Mouse (Mus musculus): Measurements from ENCODE around the gene Olfr1497. TPM values are rescaled to one million over a fixed set of nuclear protein-coding genes. Genes with fewer than 3 reads are reported as not detected.
"Not testable (repeated sequence)": the region's sequence is repeated elsewhere in the genome, so short reads cannot be mapped to it uniquely, and the experiment has no call there.

Gene Olfr1497
- not detected in 2 replicates for polyA plus RNA-seq (2015; fragmentation: Nextera tagmentation; extraction: Ambion mirVana)

DNA sequence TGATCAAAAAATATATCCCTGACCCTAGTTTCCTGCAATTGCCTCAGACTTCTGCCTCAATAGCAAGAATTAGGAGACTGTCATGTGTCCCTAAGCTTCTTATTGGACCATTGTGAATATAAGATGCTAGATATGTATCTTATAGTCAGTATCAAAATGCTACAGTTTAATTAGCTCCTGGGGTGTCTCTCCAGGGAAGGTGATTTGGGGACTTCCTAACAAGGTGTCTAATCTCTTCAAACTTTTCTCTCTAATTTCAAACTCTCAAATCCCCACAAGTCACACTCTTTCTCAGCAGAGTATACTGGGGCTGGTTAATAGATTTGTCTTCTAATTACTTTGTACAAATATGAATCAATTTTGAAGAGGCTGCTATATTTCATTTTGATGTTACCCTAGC, at the start of gene Olfr1497:
TSS of gene Olfr1497 (minus strand) at position 101 of the 400 bp plus-strand sequence.
- Histone ChIP-seq H3K9ac (no peak within 1 kb of the TSS), H3K27me3 (replicated peaks) (no peaks in the 10 kb centered on the region), H3K36me3 (no peaks in the 10 kb centered on the region), H3K4me3 (replicated peaks) (no peak within 1 kb of the TSS), H3K27ac (no peak within 1 kb of the TSS), H3K4me2 (replicated peaks) (no peak within 1 kb of the TSS), H3K4me1 (replicated peaks) (no peaks in the 10 kb centered on the region), H3K9me3 (no peaks in the 10 kb centered on the region)
- ATAC-seq = no peak

DNA sequence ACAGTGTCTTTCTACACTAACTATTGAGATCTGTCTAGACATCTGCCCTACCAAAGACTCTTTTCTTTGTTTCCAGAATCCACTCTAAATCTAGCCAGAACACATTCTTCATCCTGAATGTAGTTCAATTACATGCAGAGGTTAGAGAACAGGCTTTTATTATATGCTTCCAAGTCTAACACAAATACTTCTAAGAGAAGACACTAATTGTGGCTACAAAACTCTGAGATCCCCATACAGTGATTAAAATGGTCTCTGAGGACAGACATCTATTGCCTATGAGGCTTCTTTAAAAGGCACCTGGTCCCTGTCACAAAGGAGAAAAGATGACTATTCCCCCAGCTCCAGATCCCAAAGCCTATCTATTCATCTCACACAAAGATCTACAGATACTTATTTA, 32.4 kb upstream of the Olfr1497 start, which contains the start of gene Olfr1500:
TSS of gene Olfr1500 (minus strand) at position 101 of the 400 bp plus-strand sequence.
- no peaks in the 10 kb centered on the region for H3K36me3 ChIP-seq

DNA sequence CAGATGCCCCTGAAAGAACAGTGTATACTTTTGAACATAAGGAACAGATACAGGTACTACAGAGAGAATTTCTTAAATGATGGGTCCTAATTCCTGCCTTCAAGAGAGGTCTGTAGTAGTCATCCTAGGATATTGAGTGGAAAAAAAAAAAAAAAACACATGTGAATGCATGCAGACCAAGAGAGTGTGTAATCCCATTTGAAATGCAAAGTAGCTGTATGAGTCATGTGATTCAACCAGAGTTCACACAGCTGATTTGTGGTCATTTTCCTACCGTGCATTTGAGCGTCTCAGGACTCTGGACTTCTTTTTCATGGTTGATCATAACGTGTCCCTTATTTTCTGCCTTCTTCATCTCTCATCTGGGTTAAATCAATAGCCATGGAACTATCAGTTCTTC, 30.4 kb upstream of the Olfr1497 start:
- Histone ChIP-seq H3K4me2 (replicated peaks) (no peak overlapping the region), H3K4me3 (replicated peaks) (no peak overlapping the region), H3K9me3 (no peaks in the 10 kb centered on the region), H3K36me3 (no peaks in the 10 kb centered on the region), H3K27ac (no peak overlapping the region), H3K9ac (no peak overlapping the region), H3K4me1 (replicated peaks) (no peaks in the 10 kb centered on the region), H3K27me3 (replicated peaks) (no peaks in the 10 kb centered on the region)
- ATAC-seq = no peak
- WGBS = 77% methylated on average over 3 of the region's 3 CpGs

More for the DNA sequence above, 32.4 kb upstream of the Olfr1497 start, which contains the start of gene Olfr1500:
- H3K27ac ChIP-seq = no peak within 1 kb of the TSS
- H3K27me3 ChIP-seq (replicated peaks) = no peaks in the 10 kb centered on the region
- H3K4me3 ChIP-seq (replicated peaks) = no peak within 1 kb of the TSS
- no peak within 1 kb of the TSS for H3K4me2 ChIP-seq (replicated peaks)
- no peak for ATAC-seq
- H3K9me3 ChIP-seq = no peaks in the 10 kb centered on the region
- H3K4me1 ChIP-seq (replicated peaks) = no peaks in the 10 kb centered on the region
- no peak within 1 kb of the TSS for H3K9ac ChIP-seq

DNA sequence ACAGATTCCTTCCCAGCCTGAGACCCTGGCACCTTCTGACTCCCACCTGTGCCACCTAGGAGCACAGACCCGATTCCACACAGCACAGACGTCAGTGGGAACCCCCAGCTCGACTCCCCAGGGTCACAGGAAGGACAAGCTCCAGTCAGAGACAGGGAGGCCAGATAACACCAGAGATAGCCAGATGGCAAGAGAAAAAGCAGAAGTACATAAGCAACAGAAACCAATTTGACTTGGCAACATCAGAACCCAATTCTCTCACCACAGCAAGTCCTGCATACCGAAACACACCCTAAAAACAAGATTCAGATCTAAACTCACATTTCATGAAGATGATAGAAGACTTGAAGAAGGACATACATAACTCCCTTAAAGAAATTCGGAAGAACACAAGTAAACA, 22.8 kb upstream of the Olfr1497 start:
- H3K4me3 ChIP-seq (replicated peaks) = no peak overlapping the region
- ATAC-seq = no peak
- H3K27ac ChIP-seq = no peak overlapping the region
- H3K9me3 ChIP-seq = no peaks in the 10 kb centered on the region
- H3K4me2 ChIP-seq (replicated peaks) = no peak overlapping the region
- no peaks in the 10 kb centered on the region for H3K4me1 ChIP-seq (replicated peaks)
- no peaks in the 10 kb centered on the region for H3K36me3 ChIP-seq
- H3K27me3 ChIP-seq (replicated peaks) = no peaks in the 10 kb centered on the region
- H3K9ac ChIP-seq = no peak overlapping the region
- WGBS = 61% methylated on average over 5 of the region's 5 CpGs

DNA sequence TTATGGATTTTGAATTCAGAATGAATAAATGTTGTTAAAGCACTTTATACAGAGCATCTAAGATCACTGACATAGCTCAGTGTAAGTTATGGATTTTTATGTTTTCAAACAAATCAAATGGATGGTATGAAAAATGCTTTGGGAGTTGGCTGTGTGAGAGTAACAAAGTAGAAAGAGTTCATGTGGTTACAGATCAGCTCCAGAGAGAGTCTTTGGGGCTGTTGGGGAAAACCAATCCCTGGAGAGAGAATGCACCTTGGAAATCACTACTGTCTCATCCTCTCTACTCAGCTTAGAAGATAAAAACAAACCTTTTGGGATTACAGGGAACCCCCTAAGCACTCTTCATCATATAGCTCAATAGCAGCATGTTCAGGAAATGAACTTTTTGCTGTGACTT, 21.3 kb upstream of the Olfr1497 start, which contains the start of gene Olfr1499:
TSS of gene Olfr1499 (minus strand) at position 101 of the 400 bp plus-strand sequence.
- no peak for ATAC-seq
- no peaks in the 10 kb centered on the region for H3K4me1 ChIP-seq (replicated peaks)
- H3K9me3 ChIP-seq = no peaks in the 10 kb centered on the region

DNA sequence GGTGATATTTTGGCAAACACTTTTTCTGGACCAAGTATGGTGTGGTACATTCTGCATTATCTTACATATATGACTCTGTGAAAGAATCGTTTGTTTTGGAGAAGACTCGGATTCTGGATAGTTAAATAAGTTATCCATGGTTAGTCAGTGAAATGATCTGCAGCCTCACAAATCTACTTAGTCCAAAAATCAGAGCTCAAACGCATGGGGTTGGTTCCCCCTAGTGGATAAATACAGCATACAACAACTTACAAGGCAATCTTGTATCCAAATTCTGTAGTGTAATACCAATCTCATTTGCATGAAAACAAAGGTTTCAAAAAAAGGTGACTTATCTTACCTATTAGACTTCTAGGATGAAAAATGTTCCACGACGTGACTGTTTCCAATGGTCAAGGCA, 20.8 kb upstream of the Olfr1497 start:
- ATAC-seq = no peak
- Histone ChIP-seq H3K36me3 (no peaks in the 10 kb centered on the region), H3K27ac (no peak overlapping the region)

More for the DNA sequence above, 21.3 kb upstream of the Olfr1497 start, which contains the start of gene Olfr1499:
- no peak within 1 kb of the TSS for H3K4me2 ChIP-seq (replicated peaks)
- H3K9ac ChIP-seq = no peak within 1 kb of the TSS
- no peaks in the 10 kb centered on the region for H3K36me3 ChIP-seq
- H3K27ac ChIP-seq = no peak within 1 kb of the TSS
- no peaks in the 10 kb centered on the region for H3K27me3 ChIP-seq (replicated peaks)
- H3K4me3 ChIP-seq (replicated peaks) = no peak within 1 kb of the TSS

DNA sequence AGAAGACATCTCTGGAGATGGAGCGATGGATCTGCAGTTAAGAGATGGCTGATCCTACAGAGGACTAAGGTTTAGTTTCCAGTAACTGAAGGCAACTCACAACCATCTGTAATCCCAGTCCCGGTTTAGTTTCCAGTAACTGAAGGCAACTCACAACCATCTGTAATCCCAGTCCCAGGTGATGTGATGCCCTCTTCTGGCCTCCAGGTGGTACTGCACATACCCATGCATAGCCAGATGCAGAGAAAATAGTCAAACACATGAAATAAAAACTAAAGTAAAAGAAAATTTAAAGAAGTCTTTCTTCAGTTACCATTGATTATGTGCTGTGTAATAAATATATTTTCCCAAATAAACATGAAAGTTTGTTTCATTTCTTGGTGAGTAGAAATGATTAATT, 14.8 kb upstream of the Olfr1497 start:
- Histone ChIP-seq H3K27ac (no peak overlapping the region), H3K27me3 (replicated peaks) (no peaks in the 10 kb centered on the region), H3K4me2 (replicated peaks) (no peak overlapping the region), H3K9me3 (no peaks in the 10 kb centered on the region), H3K9ac (no peak overlapping the region), H3K4me1 (replicated peaks) (no peaks in the 10 kb centered on the region), H3K4me3 (replicated peaks) (no peak overlapping the region), H3K36me3 (no peaks in the 10 kb centered on the region)
- no peak for ATAC-seq
- whole genome bisulfite sequencing = 65% methylated on average over 2 of the region's 2 CpGs

More for the DNA sequence above, 20.8 kb upstream of the Olfr1497 start:
- no peaks in the 10 kb centered on the region for H3K9me3 ChIP-seq
- H3K4me1 ChIP-seq (replicated peaks) = no peaks in the 10 kb centered on the region
- 25% methylated on average over 5 of the region's 5 CpGs for WGBS
- H3K4me3 ChIP-seq (replicated peaks) = no peak overlapping the region
- no peak overlapping the region for H3K4me2 ChIP-seq (replicated peaks)
- no peak overlapping the region for H3K9ac ChIP-seq
- H3K27me3 ChIP-seq (replicated peaks) = no peaks in the 10 kb centered on the region

DNA sequence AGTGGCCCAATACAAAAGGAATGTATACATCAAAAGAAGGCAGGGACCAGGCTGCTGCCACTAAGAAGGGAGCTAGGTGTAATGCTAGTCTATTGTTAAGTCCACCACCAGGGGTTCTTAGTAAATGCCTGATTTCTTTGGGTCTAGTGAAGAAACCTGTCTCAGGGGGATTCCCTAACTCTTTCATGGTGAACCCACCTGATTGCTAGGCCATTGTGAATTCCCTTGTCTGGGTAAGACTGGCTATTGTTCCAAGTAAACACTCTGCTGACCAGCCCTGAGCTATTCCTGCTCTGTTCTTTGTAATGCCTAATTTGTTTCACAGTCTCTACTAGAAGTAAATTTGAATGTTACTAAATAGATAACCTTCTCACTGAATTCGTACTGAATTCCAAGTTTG, 7.5 kb upstream of the Olfr1497 start:
- H3K27ac ChIP-seq; H3K4me1 ChIP-seq (replicated peaks); H3K9me3 ChIP-seq; H3K9ac ChIP-seq; H3K4me2 ChIP-seq (replicated peaks); ATAC-seq; H3K36me3 ChIP-seq; H3K4me3 ChIP-seq (replicated peaks); H3K27me3 ChIP-seq (replicated peaks): not testable (repeated sequence)
- 63% methylated on average over 1 of the region's 1 CpGs for WGBS

DNA sequence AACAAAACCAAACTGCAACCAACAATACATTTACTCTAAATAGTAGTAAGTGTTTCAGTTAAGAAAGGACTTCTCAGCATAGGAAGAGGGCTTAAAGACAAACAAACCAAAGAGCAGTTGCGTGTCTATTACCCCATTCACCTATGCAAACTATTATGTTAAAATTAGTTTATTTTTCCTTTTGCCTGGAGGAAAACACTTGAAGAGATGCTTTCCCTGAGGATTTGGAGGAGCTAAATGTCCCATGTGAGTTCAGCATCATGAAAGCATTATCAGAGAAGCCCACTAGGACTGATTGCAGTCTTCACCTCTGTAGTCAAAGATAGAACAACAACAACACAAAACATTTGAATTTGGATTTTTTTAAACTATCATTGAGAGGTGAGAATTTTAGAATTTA, 20.4 kb downstream of the Olfr1497 start, which contains the start of gene Olfr1496:
TSS of gene Olfr1496 (plus strand) at position 301 of the 400 bp plus-strand sequence.
- Histone ChIP-seq H3K4me1 (replicated peaks) (no peaks in the 10 kb centered on the region), H3K9ac (no peak within 1 kb of the TSS), H3K36me3 (no peaks in the 10 kb centered on the region), H3K4me3 (replicated peaks) (no peak within 1 kb of the TSS), H3K27me3 (replicated peaks) (no peaks in the 10 kb centered on the region), H3K27ac (no peak within 1 kb of the TSS), H3K4me2 (replicated peaks) (no peak within 1 kb of the TSS), H3K9me3 (no peaks in the 10 kb centered on the region)
- WGBS = 81% methylated on average over 1 of the region's 1 CpGs
- ATAC-seq = no peak

DNA sequence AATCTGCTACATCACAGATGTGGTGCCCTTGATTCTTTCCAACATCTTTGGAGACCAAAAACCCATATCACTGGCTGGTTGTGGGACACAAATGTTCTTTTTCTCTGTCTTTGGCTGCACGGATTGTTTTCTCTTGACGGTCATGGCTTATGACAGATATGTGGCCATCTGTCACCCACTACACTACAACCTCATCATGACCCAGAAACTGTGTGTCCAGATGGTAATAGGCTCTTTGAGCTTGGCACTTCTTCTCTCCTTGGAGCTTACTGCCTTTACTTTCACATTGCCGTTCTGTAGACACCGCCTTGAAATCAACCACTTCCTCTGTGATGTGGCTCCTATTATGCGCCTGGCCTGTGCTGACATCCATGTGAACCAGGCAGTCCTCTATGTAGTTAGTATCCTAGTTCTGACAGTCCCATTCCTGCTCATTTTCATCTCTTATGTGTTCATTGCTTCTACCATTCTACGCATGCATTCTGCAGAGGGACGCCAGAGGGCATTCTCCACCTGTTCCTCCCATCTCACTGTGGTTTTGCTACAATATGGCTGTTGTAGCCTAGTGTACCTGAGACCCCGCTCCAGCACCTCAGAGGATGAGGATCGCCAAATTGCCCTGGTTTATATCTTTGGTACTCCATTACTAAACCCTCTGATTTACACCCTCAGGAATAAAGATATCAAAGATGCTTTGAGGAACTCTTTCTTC, 29.3 kb downstream of the Olfr1497 start:
- Histone ChIP-seq H3K36me3 (no peaks in the 10 kb centered on the region), H3K4me1 (replicated peaks) (no peaks in the 10 kb centered on the region), H3K9ac (no peak overlapping the region), H3K4me3 (replicated peaks) (no peak overlapping the region), H3K27ac (no peak overlapping the region), H3K27me3 (replicated peaks) (no peaks in the 10 kb centered on the region), H3K9me3 (no peaks in the 10 kb centered on the region), H3K4me2 (replicated peaks) (no peak overlapping the region)
- ATAC-seq = no peak
- WGBS = 90% methylated on average over 9 of the region's 9 CpGs

DNA sequence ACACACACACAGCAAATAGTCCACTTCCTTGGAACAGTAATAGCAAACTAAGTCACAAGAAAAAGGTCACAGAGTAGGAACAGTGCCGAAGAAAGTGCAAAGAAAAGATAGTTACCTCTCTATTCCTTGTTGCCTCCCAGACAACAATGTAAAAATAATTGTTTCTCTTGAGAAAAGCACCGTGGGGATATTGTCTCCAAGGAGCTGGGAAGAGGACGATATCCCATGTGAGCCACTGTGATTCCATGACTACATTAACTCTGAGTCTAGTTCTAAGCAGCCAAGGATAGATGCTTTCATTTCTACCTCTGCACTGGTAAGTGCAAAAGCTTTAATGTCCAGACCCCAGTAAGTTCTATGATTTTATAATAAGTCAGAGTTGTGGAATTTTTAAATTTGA, 33.7 kb downstream of the Olfr1497 start, which contains the start of gene Olfr1495:
TSS of gene Olfr1495 (plus strand) at position 301 of the 400 bp plus-strand sequence.
- H3K27me3 ChIP-seq (replicated peaks) = no peaks in the 10 kb centered on the region
- no peaks in the 10 kb centered on the region for H3K4me1 ChIP-seq (replicated peaks)
- no peaks in the 10 kb centered on the region for H3K9me3 ChIP-seq
- H3K4me3 ChIP-seq (replicated peaks) = no peak within 1 kb of the TSS
- H3K27ac ChIP-seq = no peak within 1 kb of the TSS
- WGBS = 77% methylated on average over 3 of the region's 3 CpGs
- no peak within 1 kb of the TSS for H3K9ac ChIP-seq
- no peak within 1 kb of the TSS for H3K4me2 ChIP-seq (replicated peaks)
- no peak for ATAC-seq
- no peaks in the 10 kb centered on the region for H3K36me3 ChIP-seq

DNA sequence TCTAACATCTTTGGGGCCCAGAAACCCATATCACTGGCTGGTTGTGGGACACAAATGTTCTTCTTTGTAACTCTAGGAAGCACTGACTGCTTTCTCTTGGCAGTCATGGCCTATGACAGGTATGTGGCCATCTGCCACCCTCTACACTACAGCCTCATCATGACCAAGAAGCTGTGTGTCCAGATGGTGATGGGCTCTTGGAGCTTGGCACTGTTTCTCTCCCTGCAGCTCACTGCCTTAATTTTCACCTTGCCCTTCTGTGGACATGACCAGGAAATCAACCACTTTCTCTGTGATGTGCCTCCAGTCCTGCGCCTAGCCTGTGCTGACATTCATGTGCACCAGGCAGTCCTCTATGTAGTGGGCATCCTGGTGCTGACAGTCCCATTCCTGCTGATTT, 48.6 kb downstream of the Olfr1497 start:
- WGBS = 92% methylated on average over 1 of the region's 1 CpGs
- Histone ChIP-seq H3K4me3 (replicated peaks) (no peak overlapping the region), H3K4me2 (replicated peaks) (no peak overlapping the region), H3K4me1 (replicated peaks) (no peaks in the 10 kb centered on the region), H3K36me3 (no peaks in the 10 kb centered on the region), H3K27ac (no peak overlapping the region), H3K27me3 (replicated peaks) (no peaks in the 10 kb centered on the region), H3K9me3 (no peaks in the 10 kb centered on the region), H3K9ac (no peak overlapping the region)
- no peak for ATAC-seq
